In genomic region chr4:35092457-35092856, GRCm38 (mm10) we compare ENCODE assay signal across 27 mouse cellular contexts. TPM values are rescaled to one million over a fixed set of nuclear protein-coding genes. Genes with fewer than 3 reads are reported as not detected.
DNase-seq lines count a peak whose midpoint lies in the region; ATAC-seq and TF ChIP-seq lines count a peak whose summit lies in the region.
"Had no signal": no experiment of that assay in that cellular context is flagged by ENCODE, and none has a peak within 500 bp of the region (broad histone marks: within the 10 kb centered on the region; RNA-seq: fewer than 3 reads in every experiment).

No protein-coding gene starts in this region.

- peak; percentile 62 for DNase-seq in kidney, adult 9 months
- no peak for DNase-seq in kidney, adult 11 months
- DNase-seq in lung, embryonic 14.5 days: peak; percentile 24
- DNase-seq in lung, postnatal 10 days: no peak
- DNase-seq in yolk sac, embryonic 10.5 days (ENCODE audit: low spot score): peak; percentile 42
- no peak for DNase-seq in midbrain, embryonic 14.5 days
- no peak for DNase-seq in layer of hippocampus, adult 8-10 months (ENCODE audit: low spot score in 2 of 2)
- DNase-seq: adrenal gland, postnatal 10 days; cerebellum, adult 11 months; cerebellum, adult 8-10 months; cerebellum, postnatal 14 days; embryo, embryonic 11 days; heart, adult 18-20 months; heart, postnatal 14 days had no signal

- no peak overlapping the region for H3K4me3 ChIP-seq in lung, embryonic 14.5 days (ENCODE audit: low read depth, low read length)
- H3K4me3 ChIP-seq in intestine, postnatal 0 days (ENCODE audit: low read depth, low read length): no peak overlapping the region
- no peak overlapping the region for H3K4me3 ChIP-seq in midbrain, embryonic 14.5 days (replicated peaks; ENCODE audit: low read depth, low read length)
- H3K4me3 ChIP-seq: embryonic facial prominence, embryonic 12.5 days; forebrain, embryonic 15.5 days; heart, embryonic 15.5 days had no signal

- no peaks in the 10 kb centered on the region for H3K36me3 ChIP-seq in lung, embryonic 14.5 days (ENCODE audit: insufficient read depth)
- H3K36me3 ChIP-seq in intestine, postnatal 0 days (ENCODE audit: control insufficient read depth, insufficient read depth): no peaks in the 10 kb centered on the region
- no peaks in the 10 kb centered on the region for H3K36me3 ChIP-seq in midbrain, embryonic 14.5 days (ENCODE audit: control insufficient read depth, insufficient read depth, low read length)
- H3K36me3 ChIP-seq: embryonic facial prominence, embryonic 12.5 days; forebrain, embryonic 15.5 days; heart, embryonic 15.5 days had no signal

- no peaks in the 10 kb centered on the region for H3K9me3 ChIP-seq in lung, embryonic 14.5 days (ENCODE audit: low read depth, low read length)
- no peaks in the 10 kb centered on the region for H3K9me3 ChIP-seq in intestine, postnatal 0 days (ENCODE audit: control insufficient read depth)
- H3K9me3 ChIP-seq in midbrain, embryonic 14.5 days (ENCODE audit: control insufficient read depth, low read length): no peaks in the 10 kb centered on the region
- H3K9me3 ChIP-seq: embryonic facial prominence, embryonic 12.5 days; forebrain, embryonic 15.5 days; heart, embryonic 15.5 days had no signal

- H3K4me1 ChIP-seq in lung, embryonic 14.5 days (ENCODE audit: insufficient read depth): peaks cover 9% of the 10 kb centered on the region
- no peaks in the 10 kb centered on the region; the same call in none of the 2 replicates for H3K4me1 ChIP-seq in intestine, postnatal 0 days (replicated peaks; ENCODE audit: control insufficient read depth, insufficient read depth, low read length)
- no peaks in the 10 kb centered on the region for H3K4me1 ChIP-seq in midbrain, embryonic 14.5 days (ENCODE audit: control insufficient read depth, insufficient read depth, low read length)
- H3K4me1 ChIP-seq: forebrain, embryonic 15.5 days; heart, embryonic 15.5 days had no signal

- WGBS in lung, embryonic 14.5 days: 37% methylated on average over 3 of the region's 3 CpGs
- WGBS in intestine, postnatal 0 days: 25% methylated on average over 3 of the region's 3 CpGs
- 89% methylated on average over 3 of the region's 3 CpGs for WGBS in midbrain, embryonic 14.5 days

- H3K9ac ChIP-seq in lung, embryonic 14.5 days: no peak overlapping the region
- H3K9ac ChIP-seq in intestine, postnatal 0 days (ENCODE audit: low read depth, low read length): 0 out of 2 replicates have a peak overlapping the region, but pooled peaks have one; percentile 4
- H3K9ac ChIP-seq in midbrain, embryonic 14.5 days (replicated peaks; ENCODE audit: low read length): no peak overlapping the region
- H3K9ac ChIP-seq: embryonic facial prominence, embryonic 12.5 days; forebrain, embryonic 15.5 days; heart, embryonic 15.5 days had no signal

- no peak overlapping the region for H3K27ac ChIP-seq in lung, embryonic 14.5 days (ENCODE audit: low read depth)
- H3K27ac ChIP-seq in intestine, postnatal 0 days (ENCODE audit: low read depth, low read length): peak overlapping the region; percentile 74
- no peak overlapping the region for H3K27ac ChIP-seq in midbrain, embryonic 14.5 days (replicated peaks; ENCODE audit: low read depth, low read length)
- H3K27ac ChIP-seq: embryonic facial prominence, embryonic 12.5 days; forebrain, embryonic 15.5 days; heart, embryonic 15.5 days had no signal

- ATAC-seq in lung, embryonic 14.5 days (ENCODE audit: insufficient read depth): no peak
- peak; percentile 17; the same call in 1 of the 2 replicates for ATAC-seq in intestine, postnatal 0 days
- no peak for ATAC-seq in midbrain, embryonic 14.5 days (ENCODE audit: low FRiP score, low TSS enrichment)
- ATAC-seq: forebrain, embryonic 15.5 days had no signal

- H3K27me3 ChIP-seq in lung, embryonic 14.5 days (ENCODE audit: insufficient read depth, low read length): no peaks in the 10 kb centered on the region
- H3K27me3 ChIP-seq in intestine, postnatal 0 days (replicated peaks; ENCODE audit: control insufficient read depth, insufficient read depth, low read length): no peaks in the 10 kb centered on the region
- no peaks in the 10 kb centered on the region for H3K27me3 ChIP-seq in midbrain, embryonic 14.5 days (ENCODE audit: control insufficient read depth, insufficient read depth, low read length)
- H3K27me3 ChIP-seq: embryonic facial prominence, embryonic 12.5 days; forebrain, embryonic 15.5 days; heart, embryonic 15.5 days had no signal

- TF ChIP-seq CTCF in lung, embryonic 14.5 days (IDR thresholded peaks at IDR 0.05; ENCODE audit: low read depth): no peak
- TF ChIP-seq CTCF in intestine, postnatal 0 days (IDR thresholded peaks at IDR 0.05; ENCODE audit: low read depth): no peak

- H3K4me2 ChIP-seq in lung, embryonic 14.5 days: no peak overlapping the region
- peak overlapping the region; percentile 45; the same call in 1 of the 2 replicates for H3K4me2 ChIP-seq in intestine, postnatal 0 days (replicated peaks; ENCODE audit: low read depth)
- no peak overlapping the region for H3K4me2 ChIP-seq in midbrain, embryonic 14.5 days (ENCODE audit: low read length)
- H3K4me2 ChIP-seq: embryonic facial prominence, embryonic 12.5 days; forebrain, embryonic 15.5 days; heart, embryonic 11.5 days; heart, embryonic 15.5 days had no signal

RNA-seq across cellular contexts. Expression of gene Ifnk, which starts 59.4 kb away (rescaled TPM):
- 0.32 and 0.39 TPM in 2 replicates for polyA plus RNA-seq in lung, embryonic 14.5 days (2014; fragmentation: Nextera tagmentation; extraction: Ambion mirVana)
- polyA plus RNA-seq in intestine, postnatal 0 days (2015; fragmentation: Nextera tagmentation; extraction: Ambion mirVana): 0.25 and 0.51 TPM in 2 replicates
- not detected in 2 replicates for polyA plus RNA-seq in midbrain, embryonic 14.5 days (2014; fragmentation: Nextera tagmentation; extraction: Ambion mirVana)
- total RNA-seq in layer of hippocampus, adult 8-10 months (2022): not detected
- total RNA-seq: adrenal gland, postnatal 10 days; adrenal gland, postnatal 4 days; common myeloid progenitor, adult 5-6 weeks; gastrocnemius, adult 8-10 months; gastrocnemius, postnatal 4 days; heart, adult 18-20 months; heart, postnatal 14 days; hematopoietic stem cell, adult 5-6 weeks; MEL had no signal
- polyA plus RNA-seq: brain, embryonic 14.5 days; C2C12; heart, embryonic 11.5 days; heart, embryonic 15.5 days had no signal

Comparison
In these comparisons a context has a peak if more than half of its experiments do, and no peak if none do; other contexts are left out.
1. DNase-seq: peak in kidney, adult 9 months (single experiment), lung, embryonic 14.5 days (single experiment) and yolk sac, embryonic 10.5 days (single experiment); none in kidney, adult 11 months (single experiment), lung, postnatal 10 days (single experiment), midbrain, embryonic 14.5 days (single experiment) and layer of hippocampus, adult 8-10 months (0 of 2).